Mouse (Mus musculus): Measurements from ENCODE around the gene Tchhl1. TPM values are rescaled to one million over a fixed set of nuclear protein-coding genes. Genes with fewer than 3 reads are reported as not detected.
A peak's percentile ranks its signal among the peaks of the same experiment; 100 is the strongest.

The Tchhl1 gene
- total RNA-seq, 2 experiments from 2014 or later: 1.3 TPM; not detected in 1

DNA sequence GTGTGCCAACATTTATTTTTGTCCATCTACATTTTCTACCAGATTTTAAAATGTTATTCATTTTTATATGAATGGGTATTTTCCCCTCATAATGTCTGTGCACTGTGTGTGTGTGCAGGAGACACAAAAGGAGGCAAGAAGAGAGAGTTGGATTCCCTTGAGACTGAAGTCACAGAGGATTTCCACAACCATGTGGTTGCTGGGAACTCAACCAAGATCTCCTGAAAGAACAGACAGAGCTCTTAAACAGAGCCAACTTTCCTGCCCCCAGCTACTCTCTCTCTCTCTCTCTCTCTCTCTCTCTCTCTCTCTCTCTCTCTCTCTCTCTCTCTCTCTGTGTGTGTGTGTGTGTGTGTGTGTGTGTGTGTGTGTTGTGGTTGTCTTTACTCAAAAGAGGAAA is 30.6 kb downstream of the Tchhl1 start:
- no peak for DNase-seq (ENCODE audit: low spot score in 2 of 2)

DNA sequence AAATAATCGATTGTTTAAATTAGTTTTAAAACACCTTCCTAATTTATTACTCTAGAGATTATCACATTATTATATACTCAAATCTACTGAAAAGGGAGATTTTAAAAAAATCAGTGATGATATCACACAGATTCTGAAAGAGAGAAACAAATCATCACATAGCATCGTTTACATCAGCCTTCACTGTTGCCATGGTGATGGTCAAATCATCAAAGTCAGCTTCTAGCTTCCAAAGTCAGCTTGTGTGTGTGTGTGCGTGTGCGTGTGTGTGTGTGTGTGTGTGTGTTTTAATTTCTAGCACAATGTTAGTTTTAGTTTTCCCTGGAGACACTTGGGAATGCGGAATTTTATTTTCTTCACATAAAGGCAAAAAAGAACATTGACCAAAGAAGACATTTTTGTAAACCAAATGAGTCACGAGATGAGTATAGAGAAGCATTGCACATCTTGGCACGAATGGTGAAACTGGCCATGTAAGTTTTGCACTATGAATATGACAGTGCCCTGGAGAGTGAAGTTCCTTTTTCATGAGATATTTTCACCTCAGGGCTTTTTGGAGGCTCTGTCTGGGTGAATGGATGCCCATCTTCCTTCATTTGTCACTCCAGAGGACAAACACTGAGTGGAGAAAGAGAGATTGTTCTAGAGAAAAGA is 36.1 kb downstream of the Tchhl1 start:
- no peak for DNase-seq (ENCODE audit: low spot score in 2 of 2)

DNA sequence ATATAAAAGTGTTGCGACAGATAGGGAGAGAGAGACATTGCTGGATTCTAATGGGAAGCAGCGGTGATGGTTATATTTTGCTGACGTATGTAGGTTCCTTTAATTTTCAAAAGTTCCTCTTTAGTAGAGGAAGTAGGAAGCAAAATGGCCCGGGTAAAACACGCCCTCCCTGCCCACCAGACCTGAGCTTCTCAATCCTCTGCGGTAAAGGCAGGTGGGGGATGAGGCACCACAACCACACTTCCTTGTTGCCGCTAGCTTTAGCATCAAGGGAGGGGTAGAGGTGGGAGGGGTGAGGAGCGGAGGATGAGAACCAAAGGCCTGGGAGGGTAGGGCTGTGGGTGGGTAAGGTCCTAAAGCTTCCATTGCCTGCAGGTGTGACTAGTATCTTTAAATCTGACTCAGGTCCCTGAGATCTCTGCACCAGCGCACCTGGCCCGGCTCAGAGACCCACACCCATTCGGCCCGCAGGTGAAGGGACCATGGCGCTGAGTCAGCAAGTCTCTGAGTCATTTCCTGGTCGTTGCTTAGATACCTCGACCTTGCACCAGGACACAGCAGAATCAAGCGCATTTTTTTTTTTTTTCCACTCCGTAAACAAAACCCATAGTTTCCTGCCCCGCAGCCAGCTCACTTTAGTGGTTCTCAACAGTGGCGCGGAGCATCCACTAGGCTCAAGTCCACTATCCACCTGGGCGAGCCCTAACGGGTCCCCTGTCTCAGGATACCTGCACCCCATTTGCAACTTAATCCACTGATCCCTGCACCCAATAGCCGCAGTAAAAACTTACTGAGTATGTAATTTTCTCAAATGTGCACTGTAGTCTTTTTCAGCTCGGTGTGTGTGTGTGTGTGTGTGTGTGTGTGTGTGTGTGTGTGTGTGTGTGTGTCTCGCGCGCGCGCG is 37.7 kb downstream of the Tchhl1 start:
- peak; percentile 15 to 29 for DNase-seq (ENCODE audit: low spot score in 2 of 2)

DNA sequence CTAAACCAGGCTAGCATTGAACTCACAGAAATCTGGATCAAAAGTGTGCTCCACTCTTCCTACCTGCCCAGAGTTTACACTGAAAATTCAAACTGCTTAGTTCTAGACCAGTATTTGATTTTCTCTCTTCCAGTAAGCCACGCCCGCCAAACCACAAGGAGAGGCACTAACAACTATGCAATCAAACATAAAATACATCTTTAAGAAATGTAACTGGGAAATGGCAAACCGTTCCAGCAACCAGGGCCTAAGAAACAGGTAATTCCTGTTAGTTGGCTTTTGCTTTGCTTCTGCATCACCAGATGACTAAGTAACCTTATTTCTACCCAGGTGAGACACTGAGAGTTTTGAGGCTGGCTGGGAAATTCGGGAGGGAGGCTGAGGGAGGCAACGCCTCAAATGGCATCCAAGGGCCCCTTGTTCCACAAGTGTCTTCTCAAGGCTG is 38.3 kb downstream of the Tchhl1 start:
- DNase-seq (ENCODE audit: low spot score in 2 of 2): no peak

DNA sequence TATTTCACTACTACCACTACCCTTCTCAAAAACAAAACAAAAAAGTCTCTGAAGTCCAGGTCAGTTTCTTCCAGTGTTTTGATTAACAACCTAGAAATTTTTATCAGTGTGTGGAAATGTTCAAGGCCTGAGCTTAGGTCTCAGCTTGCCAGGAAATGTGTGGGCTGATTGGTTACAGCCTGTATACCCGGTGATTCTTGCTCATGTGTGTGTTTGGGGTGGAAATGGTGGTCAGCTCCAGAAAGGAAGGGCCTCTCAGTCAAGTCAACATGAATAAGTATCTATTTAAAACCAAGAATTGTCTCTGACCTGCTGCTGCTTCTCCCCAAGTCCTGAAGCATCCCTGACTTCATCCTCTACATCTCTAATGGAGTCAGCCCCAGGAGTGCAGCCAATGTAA is 40.7 kb downstream of the Tchhl1 start:
- no peak for DNase-seq (ENCODE audit: low spot score in 2 of 2)

DNA sequence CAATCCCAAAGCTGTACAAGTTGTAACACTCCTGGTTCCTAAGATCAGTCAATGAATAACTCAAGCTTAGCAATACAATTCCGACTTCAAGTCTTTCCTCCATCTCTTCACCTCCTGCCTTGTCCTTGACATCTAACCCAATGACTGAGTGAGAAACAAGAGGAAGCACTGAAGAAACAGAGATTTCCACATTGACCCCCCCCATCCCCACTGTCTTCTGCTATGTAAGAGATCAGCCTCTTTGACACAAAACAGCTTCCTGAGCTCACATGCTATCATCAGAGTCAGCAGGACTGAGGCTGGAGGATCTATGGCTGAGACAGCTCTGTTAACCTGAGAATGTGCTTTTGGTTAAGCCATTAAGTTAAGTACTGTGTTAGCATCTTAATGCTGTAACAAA is 42.5 kb downstream of the Tchhl1 start:
- no peak for DNase-seq (ENCODE audit: low spot score in 2 of 2)

DNA sequence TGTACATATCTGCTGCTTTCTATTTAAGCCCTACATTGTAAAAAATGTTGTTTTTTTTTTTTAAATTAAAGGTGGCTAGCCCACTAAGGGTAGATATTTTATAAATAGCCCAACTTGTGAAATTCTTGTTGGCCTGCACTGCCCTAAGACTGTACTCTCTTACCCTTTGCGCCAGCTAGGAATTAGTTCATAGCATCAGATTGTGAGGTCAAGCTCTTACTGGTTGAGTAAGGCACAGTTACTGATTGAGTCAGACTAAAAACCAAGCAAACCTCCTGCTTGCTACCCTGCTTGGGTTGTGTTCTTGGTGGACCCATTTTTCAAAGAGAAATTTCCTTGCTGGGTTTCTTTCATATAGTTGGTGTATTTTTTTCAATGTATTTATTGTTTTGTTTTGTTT is 43.2 kb downstream of the Tchhl1 start:
- DNase-seq (ENCODE audit: low spot score in 2 of 2): no peak

DNA sequence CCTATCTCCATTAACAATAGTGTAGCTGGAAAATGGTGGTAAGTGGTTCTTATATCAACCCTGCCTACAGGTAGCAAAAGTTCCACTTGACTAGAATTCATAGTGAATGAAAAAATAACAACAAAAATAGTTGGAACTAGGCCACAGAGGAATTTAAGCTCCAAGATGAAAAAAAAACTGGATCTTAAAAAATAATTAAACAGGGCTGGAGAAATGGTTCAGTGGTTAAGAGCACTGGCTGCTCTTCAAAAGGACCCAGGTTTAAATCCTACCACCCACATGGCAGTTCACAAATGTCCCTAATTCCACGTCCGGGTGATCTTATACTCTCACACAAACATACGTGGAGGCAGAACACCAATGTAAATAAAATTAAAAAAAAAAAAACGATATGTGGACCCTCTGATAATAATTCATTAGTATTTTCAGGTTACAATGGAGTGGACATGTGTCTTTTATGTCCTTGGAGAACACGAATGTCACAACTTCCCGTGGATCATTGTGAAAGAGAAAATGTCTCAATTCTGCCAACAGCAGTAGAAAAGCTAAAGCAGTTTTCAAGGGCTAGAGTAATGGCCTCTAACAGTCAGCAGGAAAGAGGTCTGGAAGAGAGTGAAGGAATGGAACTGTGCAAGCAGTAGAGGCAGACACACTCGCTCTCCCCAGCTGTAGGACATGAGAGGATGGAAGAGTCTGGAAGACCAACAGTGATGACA is 44.0 kb downstream of the Tchhl1 start:
- no peak for DNase-seq (ENCODE audit: low spot score in 2 of 2)

DNA sequence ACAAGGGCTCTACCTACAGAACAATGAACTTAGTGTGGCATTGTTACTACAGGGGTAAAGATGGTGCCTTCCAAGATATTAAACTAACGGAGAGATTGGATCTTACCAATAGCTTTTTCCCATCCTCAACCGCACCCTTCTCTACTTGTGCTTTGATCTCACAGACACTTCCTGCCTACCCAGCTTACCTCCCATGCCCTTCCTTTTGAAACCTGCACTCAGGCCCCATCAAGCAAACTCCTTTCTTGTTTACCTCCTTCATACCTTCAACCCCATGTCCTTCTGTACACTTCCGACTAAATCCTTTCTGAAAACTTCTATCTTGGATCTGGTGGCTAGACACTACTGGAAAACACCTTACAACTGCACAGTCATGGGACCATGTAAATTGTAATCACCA is 46.1 kb downstream of the Tchhl1 start:
- DNase-seq (ENCODE audit: low spot score in 2 of 2): no peak

DNA sequence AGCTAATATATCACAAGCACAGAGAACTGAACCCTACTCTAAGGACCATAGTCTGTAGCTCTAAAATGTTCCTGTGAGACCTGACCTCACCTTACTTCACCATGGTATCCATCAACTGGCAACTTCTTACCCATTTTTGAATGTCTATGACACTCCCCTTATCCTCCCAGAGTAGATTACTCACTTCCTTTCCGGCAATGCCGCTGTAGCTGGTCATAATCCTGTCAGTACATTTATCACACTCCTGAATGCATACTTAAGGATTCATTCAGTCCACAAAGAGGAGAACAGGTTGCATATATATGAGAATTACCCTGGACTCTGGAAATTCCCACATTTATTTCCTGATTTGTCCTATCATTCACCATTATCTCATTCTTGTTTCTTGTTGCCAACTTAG is 48.8 kb downstream of the Tchhl1 start:
- DNase-seq (ENCODE audit: low spot score in 2 of 2): no peak

DNA sequence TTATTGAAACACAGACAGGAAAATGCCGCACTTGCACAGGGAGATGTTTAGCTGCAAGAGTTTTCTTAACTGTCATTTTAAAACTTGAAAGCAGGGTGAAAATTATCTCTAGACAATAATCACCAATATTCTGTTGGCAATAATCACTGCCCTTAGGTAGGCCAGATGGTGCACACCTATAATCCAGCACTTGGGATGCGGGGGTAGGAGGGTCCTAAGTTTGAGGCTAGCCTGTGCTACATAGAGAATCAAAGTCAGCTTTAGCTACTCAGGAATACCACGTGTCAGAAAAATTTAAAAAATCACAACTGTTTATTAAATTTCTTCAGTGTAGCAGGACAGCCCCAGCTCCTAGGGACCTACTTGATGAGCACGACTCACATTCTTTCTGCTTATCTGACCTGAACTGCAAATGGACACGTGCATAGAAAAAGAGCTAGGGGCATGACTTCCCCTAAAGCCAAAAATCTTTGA is 51.3 kb downstream of the Tchhl1 start:
- no peak for DNase-seq (ENCODE audit: low spot score in 2 of 2)

DNA sequence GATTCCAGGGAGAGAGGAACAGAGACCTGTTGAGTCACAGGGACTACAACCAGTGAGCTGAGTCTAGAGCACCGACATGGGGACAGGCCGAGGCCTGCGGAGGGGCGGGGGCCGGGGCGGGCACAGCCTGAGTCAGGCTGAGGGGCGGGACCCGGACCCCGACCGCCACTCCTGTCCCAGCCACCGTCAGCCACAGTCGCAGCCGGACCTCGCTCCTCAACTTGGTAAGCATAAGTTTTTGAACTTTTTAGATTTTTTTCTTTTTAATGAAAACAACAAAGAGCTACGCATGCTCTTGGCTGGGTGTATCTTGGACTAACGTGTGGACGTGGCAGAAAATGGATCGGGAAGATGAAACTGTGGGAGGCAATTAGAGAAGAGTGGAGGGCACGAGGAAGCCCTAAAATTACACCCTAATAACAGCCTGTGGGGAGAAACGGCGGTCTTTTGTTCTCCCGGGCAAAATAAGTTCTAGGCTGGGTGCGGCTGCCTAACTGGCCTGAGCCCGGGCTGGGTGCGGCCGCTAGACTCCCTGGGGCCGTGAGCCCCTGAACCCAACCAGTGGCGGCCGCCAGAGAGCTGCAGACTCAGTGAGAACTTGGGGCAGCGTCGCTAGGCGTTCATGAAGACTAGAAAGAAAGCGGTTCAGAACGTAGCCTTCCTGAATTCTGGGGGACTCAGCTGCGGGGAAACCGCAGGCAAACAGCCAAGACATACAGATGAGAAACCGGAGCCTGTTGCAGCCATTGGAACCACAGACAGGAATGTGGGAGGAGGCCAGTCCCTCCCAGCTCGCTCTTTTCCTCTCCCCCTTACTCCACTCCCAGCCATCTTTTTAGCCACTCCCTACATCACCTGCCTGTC is 52.0 kb downstream of the Tchhl1 start, which contains the start of gene S100a11:
Gene S100a11 (plus strand): TSS at position 159 of the 864 bp plus-strand sequence.
- DNase-seq (ENCODE audit: low spot score in 2 of 2): peak; percentile 57 to 63

Small RNA genes within 50 kb of the gene (microRNA-seq; reads per million reads assigned to microRNA genes)
- 0 reads per million in 2 experiments for gene Gm22752 (ENCODE audit: borderline number of aligned reads in 2 of 2)

Other genes starting within 250 kb of the Tchhl1 start
- not detected for gene Flg, start 195.2 kb upstream of the Tchhl1 start, total RNA-seq (2021)
- not detected for gene Hrnr, start 149.0 kb upstream of the Tchhl1 start, total RNA-seq (2021)
- not detected for gene Rptn, start 75.1 kb upstream of the Tchhl1 start, total RNA-seq (2021)
- 1 to 10 TPM in 1 of 2 experiments, under 1 TPM in 1; 0.10 to 1.0 TPM for gene Tchh, start 26.4 kb upstream of the Tchhl1 start, total RNA-seq (2021)
- gene S100a11, start 51.7 kb downstream of the Tchhl1 start, total RNA-seq (2021): 100 to 1,000 TPM; 207 to 349 TPM
- 100 to 1,000 TPM; 159 to 177 TPM for gene S100a10, start 86.3 kb downstream of the Tchhl1 start, total RNA-seq (2021)
- gene Tdpoz2, start 183.9 kb downstream of the Tchhl1 start, total RNA-seq (2021): not detected
- gene Tdpoz1, start 207.6 kb downstream of the Tchhl1 start, total RNA-seq (2021): not detected
- not detected for gene Gm37596, start 224.3 kb downstream of the Tchhl1 start, total RNA-seq (2021)